Mouse (Mus musculus) kidney, postnatal 0 days (tissue): ENCODE data around the gene Fgfr2. TPM values are rescaled to one million over a fixed set of nuclear protein-coding genes. Genes with fewer than 3 reads are reported as not detected.

Experiments used
- ATAC-seq: fragments of 200-750 bp; cut with Nextera tagmentation; replicated peaks from 2 replicates; pipeline ENCODE4 v1.8.0; 2017; ENCODE audit warnings: low read depth, moderate number of reproducible peaks, moderate TSS enrichment, moderate library complexity; ENCODE audit not compliant: low FRiP score
- DNase-seq: peaks from one replicate; pipeline ENCODE4 v3.0.0-alpha.2; 2016; ENCODE audit warnings: low spot score
- H3K27ac ChIP-seq: fragments of 300-500 bp; sonication (generic); 2 replicates; pipeline ENCODE4 v1.5.1; 2014; ENCODE audit warnings: mild to moderate bottlenecking
- H3K27me3 ChIP-seq: fragments of 300-500 bp; sonication (generic); 2 replicates; pipeline ENCODE4 v1.6.1; 2014; ENCODE audit warnings: low read length, mixed read lengths; ENCODE audit not compliant: insufficient read depth
- H3K36me3 ChIP-seq: fragments of 300-500 bp; sonication (generic); 2 replicates; pipeline ENCODE4 v1.6.1; 2014; ENCODE audit warnings: low read length, mixed read lengths; ENCODE audit not compliant: insufficient read depth
- H3K4me1 ChIP-seq: fragments of 300-500 bp; sonication (generic); replicated peaks from 2 replicates; pipeline ENCODE4 v1.6.1; 2014; ENCODE audit warnings: antibody characterized with exemption, low read length, mixed read lengths; ENCODE audit not compliant: insufficient read depth
- H3K4me2 ChIP-seq: fragments of 300-500 bp; sonication (generic); 2 replicates; pipeline ENCODE4 v1.6.1; 2014; ENCODE audit warnings: mild to moderate bottlenecking, low read length, moderate library complexity, mixed read lengths
- H3K4me3 ChIP-seq: fragments of 300-500 bp; sonication (generic); replicated peaks from 2 replicates; pipeline ENCODE4 v1.5.1; 2014; ENCODE audit warnings: low read depth, low read length
- H3K9ac ChIP-seq: fragments of 300-500 bp; sonication (generic); 2 replicates; pipeline ENCODE4 v1.6.1; 2014; ENCODE audit warnings: low read depth, low read length
- H3K9me3 ChIP-seq: fragments of 300-500 bp; sonication (generic); replicated peaks from 2 replicates; pipeline ENCODE4 v1.6.1; 2016; ENCODE audit warnings: low read length, inconsistent platforms, mixed read lengths
- CTCF ChIP-seq: IDR thresholded peaks from 2 replicates; pipeline ENCODE4 v1.5.1; 2016; ENCODE audit warnings: antibody characterized with exemption, low read depth, mild to moderate bottlenecking, moderate library complexity
- WGBS: fragments of 180-500 bp; shearing (Covaris S2); extraction: QIAGEN DNeasy Blood & Tissue Kit; methylation state at CpG from one replicate; pipeline ENCODE4 v1.1.7; 2014; 5-methylcytosine and 5-hydroxymethylcytosine counted together
- polyA plus RNA-seq: library from polyadenylated mRNA; unstranded; fragments of >200 nt; fragmentation: Nextera tagmentation; extraction: Ambion mirVana; gene quantifications from 2 replicates; pipeline ENCODE4 v1.2.1, GENCODE M21; 2015

The Fgfr2 gene
- polyA plus RNA-seq, 1 experiment from 2014 or later = 79.8 TPM

DNA sequence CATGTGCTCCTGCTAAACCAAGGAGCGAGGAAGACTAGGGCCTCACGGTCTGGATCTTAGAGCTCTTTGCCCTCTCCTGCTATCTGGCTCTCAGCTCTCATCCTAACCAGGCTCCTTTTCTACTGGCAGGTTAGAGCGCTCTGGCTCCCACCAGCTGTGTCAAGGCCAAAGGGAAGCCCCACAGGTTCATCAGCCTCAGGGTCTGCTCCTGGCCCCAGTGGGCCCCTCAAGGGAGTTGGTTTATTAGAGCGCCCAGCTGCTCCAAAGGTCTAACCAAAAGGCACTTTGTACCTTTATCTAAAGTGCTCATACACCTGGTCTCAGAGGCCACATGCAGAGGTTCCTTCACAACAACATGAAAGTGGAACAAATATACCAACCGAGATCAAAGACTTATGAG is 366.8 kb downstream of the Fgfr2 start:
- no peak for DNase-seq
- Histone ChIP-seq H3K4me3 (no peak overlapping the region), H3K4me2 (no peak overlapping the region), H3K9me3 (no peaks in the 10 kb centered on the region), H3K4me1 (peaks cover 9% of the 10 kb centered on the region), H3K27ac (no peak overlapping the region), H3K9ac (no peak overlapping the region), H3K36me3 (peaks cover 12% of the 10 kb centered on the region; the same call in 1 of the 2 replicates), H3K27me3 (no peaks in the 10 kb centered on the region)
- WGBS = 87% methylated on average over 5 of the region's 5 CpGs
- no peak for TF ChIP-seq CTCF
- no peak for ATAC-seq

DNA sequence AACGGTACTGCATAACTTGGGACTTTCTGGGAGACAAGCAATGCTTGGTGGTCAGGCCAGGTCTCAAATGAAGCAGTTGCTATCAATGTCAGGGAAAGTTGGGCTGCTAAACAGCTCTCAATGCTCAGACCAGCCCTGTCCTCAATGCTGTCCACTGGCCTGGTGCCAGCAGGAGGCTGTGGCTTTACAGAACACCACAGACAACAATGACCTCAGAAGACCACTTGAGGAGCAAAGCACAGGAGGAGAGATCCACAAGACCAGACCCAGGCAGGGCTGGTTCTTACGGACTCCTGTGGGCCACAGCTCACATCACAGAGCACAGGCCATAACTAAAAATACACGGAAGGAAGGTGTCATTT is 368.8 kb downstream of the Fgfr2 start:
- TF ChIP-seq CTCF = no peak
- no peaks in the 10 kb centered on the region for H3K9me3 ChIP-seq
- DNase-seq (peak; percentile 50), ATAC-seq (no peak)
- no peak overlapping the region for H3K9ac ChIP-seq
- 33% methylated on average over 3 of the region's 3 CpGs for WGBS
- peaks cover 13% of the 10 kb centered on the region; the same call in 1 of the 2 replicates for H3K36me3 ChIP-seq
- H3K4me1 ChIP-seq = peaks cover 9% of the 10 kb centered on the region
- no peak overlapping the region for H3K4me3 ChIP-seq
- peak overlapping the region; percentile 47 for H3K27ac ChIP-seq
- H3K27me3 ChIP-seq = no peaks in the 10 kb centered on the region
- no peak overlapping the region for H3K4me2 ChIP-seq

DNA sequence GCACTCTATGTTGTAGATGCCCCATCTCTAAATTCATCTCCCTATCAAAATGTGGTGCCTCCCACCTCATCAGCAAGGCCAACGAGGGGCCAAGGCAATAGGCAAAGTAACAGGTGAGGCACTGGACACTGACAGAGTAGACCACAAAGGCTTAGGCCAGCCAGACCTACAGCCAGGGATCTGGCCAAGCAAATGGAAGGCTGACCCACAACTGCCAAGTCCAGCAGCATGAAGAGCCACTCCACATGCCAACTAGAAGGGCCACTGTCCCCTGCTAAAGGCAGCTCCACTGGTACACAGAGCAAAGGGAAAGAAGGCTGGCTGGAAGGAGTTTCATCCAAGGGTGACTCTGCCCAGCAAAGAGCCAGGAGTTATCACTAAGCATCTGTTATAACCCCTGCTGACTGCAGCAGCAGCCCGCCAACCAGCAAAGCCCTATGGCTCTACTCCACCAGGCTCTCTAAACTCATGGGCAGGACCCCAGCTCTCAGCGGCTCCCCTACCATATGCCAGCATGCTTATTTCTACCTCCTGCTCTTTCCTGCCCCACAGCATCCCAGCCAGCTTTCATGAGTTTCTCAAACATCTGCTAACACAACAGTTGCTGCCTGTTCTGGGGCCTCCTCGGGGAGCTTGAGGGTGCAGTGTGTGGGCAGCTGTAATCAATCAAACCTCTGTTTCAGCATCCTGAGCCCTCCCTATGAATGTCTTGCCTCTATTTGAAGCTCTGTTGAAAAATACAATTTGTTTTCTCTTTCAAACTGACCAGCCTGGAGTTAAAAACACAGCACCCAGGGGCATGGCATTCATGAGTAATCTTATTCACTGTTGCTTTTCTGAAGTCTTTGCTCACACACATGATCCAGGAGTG is 369.4 kb downstream of the Fgfr2 start:
- ATAC-seq (no peak), DNase-seq (peak; percentile 28)
- Histone ChIP-seq H3K4me2 (no peak overlapping the region), H3K27ac (peak overlapping the region; percentile 47; the same call in 1 of the 2 replicates), H3K9me3 (no peaks in the 10 kb centered on the region), H3K36me3 (peaks cover 13% of the 10 kb centered on the region; the same call in 1 of the 2 replicates), H3K4me1 (peaks cover 9% of the 10 kb centered on the region), H3K27me3 (no peaks in the 10 kb centered on the region), H3K9ac (no peak overlapping the region), H3K4me3 (no peak overlapping the region)
- TF ChIP-seq CTCF = no peak
- WGBS = 49% methylated on average over 4 of the region's 4 CpGs

DNA sequence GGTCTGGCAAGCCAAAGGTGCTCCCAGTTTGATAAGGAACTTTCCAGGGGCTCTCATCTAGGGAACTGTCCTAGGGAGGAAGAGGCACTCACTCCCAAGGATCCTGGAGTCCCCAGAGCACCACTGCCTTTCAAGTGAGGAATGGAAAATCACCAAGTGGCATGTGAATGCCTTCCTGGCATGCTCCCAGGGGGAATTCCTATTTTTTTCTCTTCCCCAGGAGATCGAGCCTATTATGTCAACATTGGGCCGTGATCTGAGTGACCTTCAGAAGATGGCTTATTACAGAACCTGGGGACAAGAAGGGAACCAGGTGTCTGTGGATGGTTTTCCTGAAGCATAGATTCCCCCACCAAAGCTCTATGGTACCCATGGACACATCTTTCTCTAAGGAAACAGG is 371.4 kb downstream of the Fgfr2 start:
- DNase-seq (no peak), ATAC-seq (no peak; the same call in 1 of the 2 replicates)
- Histone ChIP-seq H3K4me3 (no peak overlapping the region), H3K9me3 (no peaks in the 10 kb centered on the region), H3K36me3 (0 out of 2 replicates have a peak, but pooled peaks cover 6% of the 10 kb centered on the region), H3K4me2 (no peak overlapping the region), H3K27ac (peak overlapping the region; percentile 62), H3K9ac (no peak overlapping the region), H3K4me1 (peaks cover 9% of the 10 kb centered on the region), H3K27me3 (no peaks in the 10 kb centered on the region)
- 36% methylated on average over 2 of the region's 2 CpGs for WGBS
- no peak for TF ChIP-seq CTCF

DNA sequence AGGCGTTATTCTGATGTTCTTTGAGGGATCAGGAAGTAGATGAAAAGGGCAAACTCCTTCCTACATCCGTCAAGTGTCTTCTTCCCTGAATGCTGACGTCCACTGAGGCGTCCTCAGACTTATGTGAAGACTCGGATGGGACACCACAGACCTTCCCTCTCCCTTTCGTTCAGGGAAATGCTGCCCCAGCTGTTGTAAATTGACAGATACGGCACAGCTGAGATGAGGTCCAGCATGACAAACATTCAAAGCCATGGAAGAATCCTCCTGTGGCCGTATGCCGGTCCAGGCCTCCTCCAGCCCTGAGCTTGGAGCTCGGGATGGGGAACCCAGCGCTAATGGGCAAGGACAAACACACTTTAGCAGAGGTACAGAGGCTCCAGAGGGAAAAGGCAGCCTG is 373.6 kb downstream of the Fgfr2 start:
- ATAC-seq = no peak
- 92% methylated on average over 11 of the region's 11 CpGs for WGBS
- Histone ChIP-seq H3K9ac (no peak overlapping the region), H3K4me3 (no peak overlapping the region), H3K27ac (no peak overlapping the region), H3K36me3 (0 out of 2 replicates have a peak, but pooled peaks cover 6% of the 10 kb centered on the region), H3K4me2 (no peak overlapping the region), H3K4me1 (peaks cover 4% of the 10 kb centered on the region), H3K27me3 (no peaks in the 10 kb centered on the region), H3K9me3 (no peaks in the 10 kb centered on the region)
- TF ChIP-seq CTCF = no peak
- no peak for DNase-seq

DNA sequence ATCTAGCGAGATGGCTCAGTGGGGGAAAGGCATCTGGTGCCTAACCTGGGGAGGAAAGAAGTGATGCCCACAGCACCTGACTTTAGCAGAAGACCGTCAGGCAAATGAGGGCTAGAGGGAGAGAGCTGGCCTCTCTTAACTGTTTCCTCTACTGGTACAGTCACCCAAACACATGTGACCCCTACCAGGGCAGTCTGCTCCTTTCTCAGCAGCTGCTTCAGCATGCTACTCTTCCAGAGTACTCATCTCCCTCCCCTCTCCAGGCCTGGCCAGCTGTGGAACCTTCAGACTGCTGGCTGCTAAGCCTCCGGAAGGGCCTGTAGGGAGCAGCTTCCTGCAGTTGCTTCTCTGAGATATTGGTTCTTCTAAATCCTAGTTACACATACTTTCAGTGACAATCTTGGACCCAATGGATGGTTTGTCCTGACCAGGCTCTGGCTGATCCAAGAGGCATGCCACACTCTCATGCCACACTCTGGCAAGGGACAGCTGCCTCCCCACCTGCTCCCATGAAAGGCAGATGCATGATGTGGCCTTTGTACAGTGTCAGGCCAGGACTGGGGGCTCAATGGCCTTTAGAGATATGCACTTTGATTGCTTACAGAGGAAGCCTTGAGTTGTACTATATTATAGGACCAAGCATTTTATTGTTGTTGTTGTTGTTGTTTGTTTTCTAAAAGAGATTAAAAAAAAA is 374.9 kb downstream of the Fgfr2 start:
- 82% methylated on average over 3 of the region's 3 CpGs for WGBS
- H3K4me3 ChIP-seq = no peak overlapping the region
- ATAC-seq = no peak
- no peaks in the 10 kb centered on the region for H3K27me3 ChIP-seq
- no peak for TF ChIP-seq CTCF
- H3K9ac ChIP-seq = no peak overlapping the region
- no peaks in the 10 kb centered on the region; the same call in 1 of the 2 replicates for H3K4me1 ChIP-seq
- H3K27ac ChIP-seq = no peak overlapping the region
- H3K9me3 ChIP-seq = no peaks in the 10 kb centered on the region
- 0 out of 2 replicates have a peak, but pooled peaks cover 6% of the 10 kb centered on the region for H3K36me3 ChIP-seq
- H3K4me2 ChIP-seq = no peak overlapping the region
- peak; percentile 24 for DNase-seq
